Mouse (Mus musculus): ENCODE data around the gene Prkaa1.

Prkaa1 gene

GRCm38 (mm10) chr15:5143361-5144020, at the start of gene Prkaa1:
Gene Prkaa1, plus strand, starts transcription at chr15:5143861.
- DNase-seq: peak; percentile 86

GRCm38 (mm10) chr15:5095534-5096301, 47.9 kb upstream of the Prkaa1 start:
- DNase-seq: no peak

DNA sequence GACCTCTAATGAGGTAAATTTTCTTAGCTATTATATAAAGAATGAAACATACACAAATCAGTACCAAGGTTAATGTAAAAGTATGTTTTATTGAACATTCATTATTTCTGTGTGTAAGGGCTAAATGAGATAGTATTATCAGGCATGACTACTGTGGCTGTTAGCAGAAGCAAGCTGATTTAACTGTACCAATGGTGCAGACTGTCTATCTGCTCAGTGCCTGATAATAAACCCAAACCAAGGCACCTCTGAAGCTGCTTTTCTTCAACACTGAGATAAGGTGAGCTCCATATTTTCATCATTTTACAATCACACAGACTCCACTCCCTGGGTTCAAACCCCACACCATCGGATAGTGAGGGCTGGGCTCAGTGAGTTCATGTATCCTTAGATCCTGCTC, 46.3 kb upstream of the Prkaa1 start:
- no peak for DNase-seq

- DNase-seq: no peak
Observed at GRCm38 (mm10) chr15:5102312-5102711, 41.3 kb upstream of the Prkaa1 start.

- DNase-seq: no peak
Observed at GRCm38 (mm10) chr15:5105891-5106290, 37.8 kb upstream of the Prkaa1 start.

DNA sequence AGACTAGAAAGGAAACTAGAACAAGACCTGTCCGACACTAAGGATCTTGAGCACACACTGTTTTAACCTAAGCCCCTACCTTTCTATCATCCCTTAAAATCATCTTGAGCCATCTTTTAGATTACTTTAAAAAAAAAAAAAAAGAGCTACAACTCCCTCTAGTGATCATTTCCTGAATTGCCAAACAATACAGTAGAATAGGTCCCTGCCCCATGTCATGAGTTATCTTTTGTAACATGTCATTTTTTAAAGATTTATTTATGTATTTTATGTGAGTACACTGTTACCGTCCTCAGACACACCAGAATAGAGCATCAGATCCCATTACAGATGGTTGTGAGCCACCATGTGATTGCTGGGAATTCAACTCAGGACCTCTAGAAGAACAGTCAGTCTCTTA, 37.4 kb upstream of the Prkaa1 start:
- DNase-seq: no peak

- DNase-seq: peak; percentile 35
Observed at GRCm38 (mm10) chr15:5107686-5108654, 35.7 kb upstream of the Prkaa1 start, which contains the start of gene Card6. Gene Card6, minus strand, starts transcription at chr15:5108539.

GRCm38 (mm10) chr15:5108655-5109040, 35.0 kb upstream of the Prkaa1 start:
- no peak for DNase-seq

DNA sequence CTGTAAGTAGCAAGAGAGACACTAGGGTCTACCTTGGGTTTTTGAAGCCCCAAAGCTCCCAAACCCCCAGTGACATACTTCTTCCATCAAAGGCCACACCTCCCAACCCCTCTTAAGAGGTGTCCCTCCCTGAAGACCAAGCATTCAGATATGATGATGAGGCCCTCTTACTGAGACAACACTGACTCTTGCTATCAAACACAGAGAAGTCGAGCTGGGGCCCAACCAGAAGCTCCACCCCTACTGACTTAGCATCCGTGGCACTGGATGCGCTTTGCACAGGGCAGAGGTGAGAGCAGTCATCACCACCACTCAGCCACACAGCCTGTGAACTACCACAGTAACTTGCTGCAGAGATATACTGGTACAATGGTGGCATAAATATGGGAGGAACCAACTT, 31.0 kb upstream of the Prkaa1 start:
- DNase-seq: no peak

- no peak for DNase-seq
Observed at GRCm38 (mm10) chr15:5115173-5115572, 28.5 kb upstream of the Prkaa1 start.

DNA sequence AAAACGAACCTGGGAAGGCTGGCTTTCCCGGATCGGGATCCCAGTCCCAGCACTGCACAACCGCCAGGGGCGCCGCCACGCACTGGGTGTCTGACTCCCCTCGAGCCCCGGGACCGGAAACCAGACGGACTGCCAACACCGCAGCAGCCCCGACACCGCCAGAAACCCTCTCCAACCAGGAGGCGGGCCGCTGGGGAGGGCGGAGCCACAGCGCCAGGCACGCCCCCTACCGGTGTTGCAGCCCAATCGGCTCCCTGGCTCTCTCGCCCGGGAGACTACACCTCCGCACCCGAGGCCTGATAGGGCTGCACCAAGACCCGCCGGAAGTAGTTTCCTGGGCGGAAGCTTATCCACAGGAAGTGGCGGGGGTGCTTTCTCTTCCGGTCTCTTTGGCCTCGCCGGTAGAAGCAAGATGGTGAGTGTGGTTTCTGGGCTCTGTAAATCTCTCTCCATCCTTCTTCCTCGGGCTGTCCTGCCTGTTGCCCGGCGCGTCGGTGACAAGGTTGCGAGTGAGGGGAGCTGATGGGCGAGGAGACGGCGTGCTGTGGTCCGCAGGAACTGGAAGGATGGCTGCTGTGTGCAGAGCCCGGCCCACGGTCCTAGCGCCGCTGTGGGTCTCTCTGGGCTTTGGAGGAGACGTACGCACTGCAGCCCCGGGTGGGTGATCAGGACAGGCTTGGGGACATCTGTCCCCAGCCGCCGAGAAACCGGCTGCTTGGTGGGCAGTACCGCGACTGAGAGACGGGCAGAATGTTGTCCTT, 27.2 kb upstream of the Prkaa1 start, which contains the start of gene Rpl37:
Rpl37 (plus strand) TSS at position 376 of the 761 bp plus-strand sequence.
- DNase-seq: peak; percentile 99

DNA sequence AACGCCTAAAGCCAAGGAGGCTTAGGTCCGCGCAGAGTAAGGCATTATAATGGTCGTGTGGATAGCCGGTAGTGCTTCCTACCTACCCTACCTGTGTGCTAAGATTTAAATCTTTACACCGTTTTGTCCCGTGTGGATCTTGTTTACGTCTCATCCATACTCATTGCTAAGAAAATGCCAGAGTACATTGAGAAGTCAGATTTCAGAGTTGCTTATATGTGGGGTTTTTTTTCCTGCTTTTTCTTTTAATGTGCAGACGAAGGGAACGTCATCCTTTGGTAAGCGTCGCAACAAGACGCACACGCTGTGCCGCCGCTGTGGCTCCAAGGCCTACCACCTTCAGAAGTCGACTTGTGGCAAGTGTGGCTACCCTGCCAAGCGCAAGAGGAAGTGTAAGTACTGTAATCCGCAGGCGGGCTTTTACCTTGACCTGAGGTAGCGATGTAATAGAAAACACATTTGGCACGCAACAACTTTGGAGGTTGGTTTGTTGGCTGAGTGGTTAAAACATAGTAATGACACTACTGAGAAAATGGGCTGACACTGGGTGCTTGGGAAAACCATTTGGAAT, 26.5 kb upstream of the Prkaa1 start:
- peak; percentile 13 for DNase-seq

DNA sequence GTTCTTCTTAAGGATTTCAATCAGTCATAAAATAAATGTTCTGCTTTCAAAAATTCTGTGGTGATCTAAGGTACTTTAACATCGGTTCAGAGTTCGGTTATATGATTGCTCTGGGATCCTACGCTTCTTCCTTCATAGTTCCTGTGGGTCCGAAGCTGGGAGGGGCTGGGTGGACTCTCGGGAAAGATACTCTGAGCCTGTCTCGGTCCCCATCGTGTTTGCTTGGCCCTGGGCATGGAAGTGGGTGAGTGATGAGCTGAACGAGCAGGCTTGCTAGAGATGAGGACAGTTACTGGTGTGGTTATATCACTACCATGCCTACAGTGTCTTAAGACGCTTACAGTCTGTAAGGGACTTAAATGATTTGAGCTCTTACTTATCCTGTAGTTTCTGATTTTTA, 25.0 kb upstream of the Prkaa1 start:
- DNase-seq: no peak

DNA sequence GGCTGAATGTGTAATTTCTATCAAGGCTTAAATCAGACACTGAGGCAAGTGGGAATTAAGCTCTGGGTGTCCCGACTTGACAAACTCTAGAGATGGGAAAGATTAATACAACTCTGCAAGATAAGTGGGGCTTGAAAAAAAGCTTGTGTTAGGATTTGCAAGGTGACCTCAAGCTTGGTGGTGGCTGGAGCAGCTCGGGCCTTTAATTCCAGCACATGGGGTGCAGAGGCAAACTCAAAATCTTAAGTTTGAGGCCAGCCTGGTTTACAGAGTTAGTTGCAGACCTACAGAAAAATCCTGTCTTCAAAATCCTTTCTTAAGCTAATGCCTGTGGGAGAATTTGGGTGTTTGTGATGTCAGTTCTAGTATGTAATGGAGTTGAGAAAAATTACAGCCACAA, 24.5 kb upstream of the Prkaa1 start:
- DNase-seq: no peak

DNA sequence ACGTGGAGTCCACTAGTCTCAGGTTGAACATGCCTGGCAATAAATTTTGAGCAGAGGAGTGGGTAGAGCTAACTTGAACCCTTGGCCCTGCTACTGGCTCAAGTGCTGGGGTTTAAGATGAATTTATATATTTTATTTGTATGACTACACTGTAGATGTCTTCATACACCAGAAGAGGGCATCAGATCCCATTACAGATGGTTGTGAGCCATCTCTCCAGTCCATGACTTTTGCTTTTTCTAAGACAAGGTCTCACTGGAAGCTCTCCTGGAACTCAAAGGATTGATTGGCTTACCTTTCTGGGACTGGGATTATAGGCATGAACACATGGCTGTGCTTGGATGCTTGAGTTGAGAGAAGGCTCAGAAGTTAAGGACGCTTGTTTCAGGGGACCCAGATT, 24.0 kb upstream of the Prkaa1 start:
- no peak for DNase-seq

DNA sequence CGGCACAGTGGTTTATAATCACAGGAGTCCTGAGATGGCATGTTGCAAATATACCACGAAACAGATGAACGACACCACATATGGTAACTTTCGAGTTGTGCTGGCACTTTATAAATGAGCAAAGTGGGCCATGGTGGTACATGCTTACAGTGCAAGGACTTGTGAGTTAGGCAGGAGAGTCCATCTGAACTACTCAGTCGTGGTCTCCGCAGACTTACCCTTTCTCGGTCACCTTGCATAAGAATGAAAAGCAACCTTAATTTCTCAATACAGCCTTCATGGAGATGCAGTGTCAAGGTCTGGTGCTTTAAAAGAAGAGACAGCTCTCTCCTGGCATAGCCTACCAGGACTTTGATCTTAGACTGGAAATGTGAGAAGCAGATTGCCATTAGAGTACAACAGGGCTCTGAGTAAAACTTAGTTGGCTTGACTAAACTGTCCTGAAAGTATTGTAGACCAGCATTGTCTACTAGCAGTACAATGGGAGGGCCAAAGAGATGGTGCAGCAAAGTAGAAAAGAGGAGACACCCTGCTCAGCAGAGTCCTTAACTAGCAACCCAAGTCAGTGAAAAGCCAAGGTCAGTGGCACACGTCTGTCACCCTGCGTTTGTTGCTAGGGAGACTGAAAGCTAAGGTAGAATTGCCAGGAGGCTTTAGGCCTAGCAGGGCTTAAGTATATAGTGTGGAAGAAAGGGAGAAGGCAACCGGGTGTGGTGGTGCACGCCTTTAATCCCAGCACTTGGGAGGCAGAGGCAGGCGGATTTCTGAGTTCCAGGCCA, 21.9 kb upstream of the Prkaa1 start:
- DNase-seq: no peak

- DNase-seq: no peak
Observed at GRCm38 (mm10) chr15:5126456-5126855, 17.2 kb upstream of the Prkaa1 start.

DNA sequence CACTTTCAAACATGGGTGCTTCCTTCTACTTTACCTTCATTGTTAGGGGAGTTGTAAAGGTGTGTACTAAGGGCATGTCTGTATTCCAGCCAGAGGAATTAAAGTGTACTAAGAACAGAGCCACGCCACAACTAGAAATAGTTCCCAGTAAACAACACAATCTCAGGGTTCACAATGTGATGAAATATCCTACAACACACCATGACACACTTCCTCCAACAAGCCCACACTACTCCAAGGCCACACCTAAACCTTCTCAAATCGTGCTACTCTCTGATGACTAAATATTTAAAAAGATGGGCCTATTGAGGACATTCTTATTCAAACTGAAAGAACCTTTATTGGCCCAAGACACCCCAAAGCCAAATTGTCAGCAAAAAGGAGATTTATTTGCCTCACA, 16.2 kb upstream of the Prkaa1 start:
- DNase-seq: no peak

- no peak for DNase-seq
Observed at GRCm38 (mm10) chr15:5128176-5128940, 15.3 kb upstream of the Prkaa1 start.

DNA sequence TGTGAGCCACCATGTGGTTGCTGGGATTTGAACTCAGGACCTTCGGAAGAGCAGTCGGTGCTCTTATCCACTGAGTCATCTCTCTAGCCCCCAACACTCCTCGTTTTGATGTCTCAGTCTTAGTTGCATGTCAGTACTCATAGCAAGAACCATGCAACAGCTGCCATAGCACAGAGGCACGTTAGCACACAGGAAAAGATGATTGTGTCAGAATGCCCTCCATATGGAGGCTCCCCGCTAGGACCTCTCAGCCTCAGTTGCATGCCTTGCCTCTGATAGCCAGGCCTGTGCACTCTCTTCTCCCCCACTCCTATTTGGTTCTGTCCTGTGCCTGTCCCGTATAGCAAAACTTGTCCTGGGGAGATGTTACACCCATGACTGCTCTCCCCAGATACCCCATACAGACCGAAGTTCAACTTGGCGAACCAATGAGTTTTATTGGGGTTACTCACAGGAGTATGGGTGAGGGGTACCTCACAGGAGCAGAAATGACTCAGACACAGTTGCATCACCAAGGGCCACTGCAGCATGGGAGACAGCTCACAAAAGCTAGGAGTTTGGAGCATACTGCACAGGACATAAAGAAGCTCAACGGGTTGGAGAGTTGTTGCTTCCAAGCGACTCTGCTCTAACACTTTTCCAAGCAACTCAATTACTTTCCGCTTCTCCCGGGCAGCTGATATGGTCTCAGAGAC, 14.4 kb upstream of the Prkaa1 start:
- DNase-seq: no peak
